Comparison of ENCODE assay signal across 8 mouse cellular contexts in the genomic region with DNA sequence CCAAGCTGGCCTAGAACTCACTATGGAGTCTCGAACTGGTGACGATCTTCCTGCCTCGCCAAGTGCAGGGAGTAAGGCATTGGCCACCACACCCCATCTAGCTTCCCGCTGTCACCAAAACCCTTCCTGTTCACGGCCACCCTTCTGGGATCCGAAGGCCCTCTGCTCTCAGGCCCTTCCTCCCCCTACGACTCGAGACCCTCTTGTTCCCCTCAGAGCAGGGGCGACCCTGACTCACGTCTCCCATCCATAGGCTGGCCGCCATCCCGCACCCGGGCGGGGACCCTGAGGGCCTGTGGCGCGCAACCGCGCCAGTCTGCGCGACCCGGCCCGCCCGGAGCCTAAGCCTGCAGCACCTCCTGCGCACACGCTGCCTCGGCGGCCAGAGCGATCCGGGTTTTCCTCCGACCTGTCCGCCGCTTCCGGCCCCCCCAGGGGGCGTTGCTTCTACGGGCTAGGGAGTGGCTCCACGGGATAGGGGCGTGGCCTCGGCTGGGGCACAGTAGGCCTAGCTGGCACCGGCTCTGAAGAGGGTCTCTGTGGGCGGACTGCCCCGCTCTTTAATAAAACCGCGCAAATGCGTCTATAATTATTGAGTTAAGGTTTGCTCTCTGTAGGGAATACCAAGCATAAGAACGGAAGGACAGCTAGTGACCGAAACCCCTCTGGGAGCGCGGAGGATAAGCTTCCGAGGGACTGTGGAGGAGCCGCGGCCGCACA. TPM values are rescaled to one million over a fixed set of nuclear protein-coding genes. Genes with fewer than 3 reads are reported as not detected.
DNase-seq lines count a peak whose midpoint lies in the region; ATAC-seq lines count a peak whose summit lies in the region.

Gene Trnau1ap (minus strand): TSS at position 424 of the 720 bp plus-strand sequence.

- peak within 1 kb of the TSS; percentile 79 for H3K4me3 ChIP-seq in embryonic facial prominence, embryonic 11.5 days (ENCODE audit: low read depth, low read length)
- peak within 1 kb of the TSS; percentile 87 for H3K4me3 ChIP-seq in limb, embryonic 13.5 days
- H3K4me3 ChIP-seq in midbrain, embryonic 16.5 days (ENCODE audit: low read depth, low read length): peak within 1 kb of the TSS; percentile 72

- peak; percentile 84 for DNase-seq in layer of hippocampus, adult 11-12 months (ENCODE audit: low spot score)
- DNase-seq in layer of hippocampus, adult 9-10 months (ENCODE audit: low spot score): no peak
- peak; percentile 96 for DNase-seq in embryonic facial prominence, embryonic 11.5 days (ENCODE audit: low spot score)
- peak; percentile 99 for DNase-seq in heart, adult 11 months
- DNase-seq in kidney, adult 18-20 months: peak; percentile 93
- peak; percentile 82 to 95 for DNase-seq in spleen, postnatal 10 days (ENCODE audit: low spot score in 2 of 2)

- H3K36me3 ChIP-seq in embryonic facial prominence, embryonic 11.5 days (replicated peaks; ENCODE audit: control insufficient read depth, insufficient read depth, low read depth, low read length): peaks cover 6% of the 10 kb centered on the region
- peaks cover 45% of the 10 kb centered on the region for H3K36me3 ChIP-seq in limb, embryonic 13.5 days
- peaks cover 13% of the 10 kb centered on the region for H3K36me3 ChIP-seq in midbrain, embryonic 16.5 days (ENCODE audit: control insufficient read depth, insufficient read depth, low read length)

- peak within 1 kb of the TSS; percentile 89 for H3K9ac ChIP-seq in embryonic facial prominence, embryonic 11.5 days (replicated peaks; ENCODE audit: low read length)
- H3K9ac ChIP-seq in limb, embryonic 13.5 days: peak within 1 kb of the TSS; percentile 92
- peak within 1 kb of the TSS; percentile 93 for H3K9ac ChIP-seq in midbrain, embryonic 16.5 days (ENCODE audit: low read depth, low read length)

- no peaks in the 10 kb centered on the region for H3K4me1 ChIP-seq in embryonic facial prominence, embryonic 11.5 days (ENCODE audit: control insufficient read depth, insufficient read depth, low read length)
- peaks cover 16% of the 10 kb centered on the region for H3K4me1 ChIP-seq in limb, embryonic 13.5 days
- peaks cover 16% of the 10 kb centered on the region for H3K4me1 ChIP-seq in midbrain, embryonic 16.5 days (ENCODE audit: control insufficient read depth, insufficient read depth, low read length)

- no peaks in the 10 kb centered on the region for H3K9me3 ChIP-seq in embryonic facial prominence, embryonic 11.5 days (replicated peaks; ENCODE audit: control insufficient read depth, low read length)
- H3K9me3 ChIP-seq in limb, embryonic 13.5 days: no peaks in the 10 kb centered on the region
- H3K9me3 ChIP-seq in midbrain, embryonic 16.5 days (replicated peaks; ENCODE audit: control insufficient read depth, low read length, poor library complexity, severe bottlenecking): no peaks in the 10 kb centered on the region

- WGBS in embryonic facial prominence, embryonic 11.5 days: under 1% methylated on average over 52 of the region's 52 CpGs
- under 1% methylated on average over 52 of the region's 52 CpGs for WGBS in limb, embryonic 13.5 days
- under 1% methylated on average over 52 of the region's 52 CpGs for WGBS in midbrain, embryonic 16.5 days

- peak within 1 kb of the TSS; percentile 45 for H3K4me2 ChIP-seq in embryonic facial prominence, embryonic 11.5 days (ENCODE audit: low read depth, low read length)
- peak within 1 kb of the TSS; percentile 79 for H3K4me2 ChIP-seq in limb, embryonic 13.5 days (replicated peaks)
- peak within 1 kb of the TSS; percentile 68 for H3K4me2 ChIP-seq in midbrain, embryonic 16.5 days (ENCODE audit: low read length)

- H3K27me3 ChIP-seq in embryonic facial prominence, embryonic 11.5 days (ENCODE audit: control insufficient read depth, insufficient read depth, low read length): no peaks in the 10 kb centered on the region
- H3K27me3 ChIP-seq in limb, embryonic 13.5 days: no peaks in the 10 kb centered on the region
- H3K27me3 ChIP-seq in midbrain, embryonic 16.5 days (ENCODE audit: control insufficient read depth, insufficient read depth, low read depth, low read length): no peaks in the 10 kb centered on the region

- peak; percentile 91 for ATAC-seq in embryonic facial prominence, embryonic 11.5 days (replicated peaks; ENCODE audit: insufficient number of reproducible peaks, low FRiP score, low TSS enrichment, low read depth)
- ATAC-seq in limb, embryonic 13.5 days (ENCODE audit: low FRiP score, low read depth): peak; percentile 96
- ATAC-seq in midbrain, embryonic 16.5 days: peak; percentile 96

- peak within 1 kb of the TSS; percentile 72 for H3K27ac ChIP-seq in embryonic facial prominence, embryonic 11.5 days (replicated peaks; ENCODE audit: low read depth, low read length)
- H3K27ac ChIP-seq in limb, embryonic 13.5 days: peak within 1 kb of the TSS; percentile 86
- H3K27ac ChIP-seq in midbrain, embryonic 16.5 days (ENCODE audit: low read length): peak within 1 kb of the TSS; percentile 73

RNA-seq across cellular contexts. Expression of gene Trnau1ap, which starts in this region (rescaled TPM):
- 76.6 and 79.7 TPM in 2 replicates for polyA plus RNA-seq in embryonic facial prominence, embryonic 11.5 days (2014; fragmentation: Nextera tagmentation; extraction: Ambion mirVana)
- 81.2 and 82.4 TPM in 2 replicates for polyA plus RNA-seq in limb, embryonic 13.5 days (2015; fragmentation: Nextera tagmentation; extraction: Ambion mirVana)
- 76.3 and 76.6 TPM in 2 replicates for polyA plus RNA-seq in midbrain, embryonic 16.5 days (2015; fragmentation: Nextera tagmentation; extraction: Ambion mirVana)
